Mouse (Mus musculus) Muller cell, postnatal 12 days (primary cell): Measurements from ENCODE around the gene Stxbp6.
"Not testable (repeated sequence)": the region's sequence is repeated elsewhere in the genome, so short reads cannot be mapped to it uniquely, and the experiment has no call there.

Experiments used
- DNase-seq: peaks from one replicate; pipeline ENCODE4 v3.0.0-alpha.2; 2015; ENCODE audit errors: inconsistent ontology term

The Stxbp6 gene

GRCm38 (mm10) chr12:45056372-45056771 is 18.1 kb downstream of the Stxbp6 start:
- no peak for DNase-seq

- DNase-seq, result no peak
Observed at GRCm38 (mm10) chr12:45053319-45053718, 21.2 kb downstream of the Stxbp6 start.

GRCm38 (mm10) chr12:45052860-45053259 is 21.6 kb downstream of the Stxbp6 start:
- DNase-seq, result no peak

GRCm38 (mm10) chr12:45049894-45050293 is 24.6 kb downstream of the Stxbp6 start:
- no peak for DNase-seq

GRCm38 (mm10) chr12:45047711-45048110 is 26.8 kb downstream of the Stxbp6 start:
- DNase-seq, result not testable (repeated sequence)

GRCm38 (mm10) chr12:45047172-45047571 is 27.3 kb downstream of the Stxbp6 start:
- DNase-seq, result peak; percentile 89

GRCm38 (mm10) chr12:45044581-45044980 is 29.9 kb downstream of the Stxbp6 start:
- DNase-seq, result peak; percentile 64

- peak; percentile 43 for DNase-seq
Observed at GRCm38 (mm10) chr12:45042591-45043091, 31.9 kb downstream of the Stxbp6 start.

GRCm38 (mm10) chr12:45037496-45037895 is 37.0 kb downstream of the Stxbp6 start:
- no peak for DNase-seq

GRCm38 (mm10) chr12:45037091-45037490 is 37.4 kb downstream of the Stxbp6 start:
- DNase-seq, result no peak

- DNase-seq, result no peak
Observed at GRCm38 (mm10) chr12:45030681-45031080, 43.8 kb downstream of the Stxbp6 start.

- DNase-seq, result no peak
Observed at GRCm38 (mm10) chr12:45026347-45026746, 48.2 kb downstream of the Stxbp6 start.

- no peak for DNase-seq
Observed at GRCm38 (mm10) chr12:45020018-45020417, 54.5 kb downstream of the Stxbp6 start.

- peak; percentile 69 for DNase-seq
Observed at GRCm38 (mm10) chr12:45019059-45019822, 55.3 kb downstream of the Stxbp6 start.

GRCm38 (mm10) chr12:45013246-45013756 is 61.2 kb downstream of the Stxbp6 start:
- peak; percentile 70 for DNase-seq

- no peak for DNase-seq
Observed at GRCm38 (mm10) chr12:45011436-45012089, 62.9 kb downstream of the Stxbp6 start.

GRCm38 (mm10) chr12:45011006-45011405 is 63.5 kb downstream of the Stxbp6 start:
- no peak for DNase-seq

GRCm38 (mm10) chr12:45009984-45010611 is 64.4 kb downstream of the Stxbp6 start:
- peak; percentile 69 for DNase-seq

- no peak for DNase-seq
Observed at GRCm38 (mm10) chr12:45006569-45006968, 67.9 kb downstream of the Stxbp6 start.

GRCm38 (mm10) chr12:45006049-45006448 is 68.5 kb downstream of the Stxbp6 start:
- DNase-seq, result no peak

GRCm38 (mm10) chr12:45001996-45002395 is 72.5 kb downstream of the Stxbp6 start:
- DNase-seq, result no peak

GRCm38 (mm10) chr12:44997422-44997821 is 77.1 kb downstream of the Stxbp6 start:
- DNase-seq, result no peak
